Mouse (Mus musculus): ENCODE measurements around the gene Impdh1.

DNA sequence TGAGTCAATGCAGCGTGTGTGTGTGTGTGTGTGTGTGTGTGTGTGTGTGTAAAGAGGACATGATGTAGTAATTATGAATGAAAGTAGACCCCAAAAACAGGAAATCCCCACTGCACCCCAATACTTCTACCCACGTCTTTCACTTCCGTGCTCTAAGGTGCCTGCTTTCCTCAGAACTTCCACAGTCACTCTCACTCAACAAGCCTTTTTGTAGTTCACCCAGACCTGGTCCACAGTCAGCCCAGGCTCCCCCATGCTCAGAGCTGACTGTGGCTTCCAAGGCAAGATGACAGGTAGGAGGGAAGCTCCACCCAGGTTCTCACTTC lies 48.3 kb upstream of the Impdh1 start:
- no peak for TF ChIP-seq CTCF (IDR thresholded peaks at IDR 0.05; ENCODE audit: low read depth)
- no peak for TF ChIP-seq EP300 (optimal IDR thresholded peaks at IDR 0.05)

Measured in stomach, postnatal 0 days (tissue).